Mouse (Mus musculus) embryonic facial prominence, embryonic 10.5 days (tissue): ENCODE results near the gene Krt90. TPM values are rescaled to one million over a fixed set of nuclear protein-coding genes. Genes with fewer than 3 reads are reported as not detected.

ENCODE experiments used
- DNase-seq: peaks from one replicate; pipeline ENCODE4 v3.0.0-alpha.2; 2017; ENCODE audit warnings: low spot score
- H3K27ac ChIP-seq: fragments of 300-500 bp; sonication (generic); replicated peaks from 2 replicates; pipeline ENCODE4 v1.5.1; 2016; ENCODE audit warnings: mild to moderate bottlenecking
- H3K27me3 ChIP-seq: fragments of 300-500 bp; sonication (generic); replicated peaks from 2 replicates; pipeline ENCODE4 v1.6.1; 2016; ENCODE audit warnings: low read depth, mild to moderate bottlenecking; ENCODE audit not compliant: poor library complexity, severe bottlenecking
- H3K36me3 ChIP-seq: fragments of 300-500 bp; sonication (generic); replicated peaks from 2 replicates; pipeline ENCODE4 v1.6.1; 2016; ENCODE audit warnings: mild to moderate bottlenecking, moderate library complexity
- H3K4me1 ChIP-seq: fragments of 300-500 bp; sonication (generic); 2 replicates; pipeline ENCODE4 v1.6.1; 2016
- H3K4me3 ChIP-seq: fragments of 300-500 bp; sonication (generic); 2 replicates; pipeline ENCODE4 v1.5.1; 2016; ENCODE audit warnings: mild to moderate bottlenecking, moderate library complexity
- H3K9me3 ChIP-seq: fragments of 300-500 bp; sonication (generic); 2 replicates; pipeline ENCODE4 v1.6.1; 2016; ENCODE audit warnings: mild to moderate bottlenecking
- WGBS: fragments of 180-500 bp; shearing (Covaris S2); methylation state at CpG from one replicate; pipeline ENCODE4 v1.1.7; 2016; 5-methylcytosine and 5-hydroxymethylcytosine counted together
- polyA plus RNA-seq: library from polyadenylated mRNA; unstranded; fragments of >200 nt; fragmentation: Nextera tagmentation; extraction: Ambion mirVana; gene quantifications from 2 replicates; pipeline ENCODE4 v1.2.1, GENCODE M21; 2016

Krt90 gene
- polyA plus RNA-seq: 0.24 and 0.50 TPM in 2 replicates

GRCm38 (mm10) chr15:101562850-101563249 lies at the start of gene Krt90:
TSS of gene Krt90 (minus strand) at chr15:101562950.
- H3K27ac ChIP-seq: no peak within 1 kb of the TSS
- H3K4me1 ChIP-seq: peaks cover 16% of the 10 kb centered on the region
- DNase-seq: no peak
- WGBS: 73% methylated on average over 5 of the region's 5 CpGs
- no peaks in the 10 kb centered on the region for H3K36me3 ChIP-seq
- H3K27me3 ChIP-seq: peaks cover 13% of the 10 kb centered on the region; the same call in 1 of the 2 replicates
- H3K9me3 ChIP-seq: no peaks in the 10 kb centered on the region
- no peak within 1 kb of the TSS for H3K4me3 ChIP-seq

GRCm38 (mm10) chr15:101599123-101599522 lies 36.4 kb upstream of the Krt90 start:
- Histone ChIP-seq H3K4me1 (no peaks in the 10 kb centered on the region), H3K36me3 (no peaks in the 10 kb centered on the region), H3K27ac (no peak overlapping the region), H3K27me3 (no peaks in the 10 kb centered on the region), H3K4me3 (no peak overlapping the region), H3K9me3 (0 out of 2 replicates have a peak, but pooled peaks cover 4% of the 10 kb centered on the region)
- no peak for DNase-seq
- WGBS: 71% methylated on average over 6 of the region's 6 CpGs

DNA sequence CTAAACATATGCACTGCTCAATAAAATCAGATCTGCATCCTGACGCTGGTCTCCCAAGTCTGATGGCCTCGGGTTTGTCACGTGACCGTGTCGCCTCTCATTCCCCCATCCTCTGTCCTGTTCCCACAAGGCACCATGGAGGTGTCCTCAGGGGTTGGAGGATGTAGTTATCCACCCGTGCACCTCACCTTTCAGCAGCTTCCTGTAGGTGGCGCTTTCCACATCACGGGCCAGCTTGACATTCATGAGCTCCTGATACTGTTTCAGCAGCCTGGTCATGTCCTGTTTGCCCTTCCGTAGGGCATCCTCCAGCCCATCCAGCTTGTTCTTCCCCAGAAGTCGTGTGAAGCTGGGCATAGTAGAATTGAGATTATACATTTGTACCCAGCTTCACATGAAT lies 25.5 kb upstream of the Krt90 start:
- DNase-seq: peak; percentile 8
- H3K4me1 ChIP-seq: no peaks in the 10 kb centered on the region
- no peak overlapping the region for H3K27ac ChIP-seq
- no peaks in the 10 kb centered on the region for H3K36me3 ChIP-seq
- H3K4me3 ChIP-seq: no peak overlapping the region
- 79% methylated on average over 10 of the region's 10 CpGs for WGBS
- no peaks in the 10 kb centered on the region for H3K27me3 ChIP-seq
- H3K9me3 ChIP-seq: no peaks in the 10 kb centered on the region

- H3K27me3 ChIP-seq: no peaks in the 10 kb centered on the region
- no peak overlapping the region for H3K4me3 ChIP-seq
- no peak overlapping the region for H3K27ac ChIP-seq
- H3K9me3 ChIP-seq: no peaks in the 10 kb centered on the region
- no peaks in the 10 kb centered on the region for H3K36me3 ChIP-seq
- H3K4me1 ChIP-seq: no peaks in the 10 kb centered on the region
- 68% methylated on average over 2 of the region's 2 CpGs for WGBS
- no peak for DNase-seq
Measured at GRCm38 (mm10) chr15:101584456-101584855, 21.7 kb upstream of the Krt90 start.

- H3K27ac ChIP-seq: no peak overlapping the region
- WGBS: 81% methylated on average over 8 of the region's 8 CpGs
- DNase-seq: no peak
- H3K36me3 ChIP-seq: no peaks in the 10 kb centered on the region
- no peaks in the 10 kb centered on the region for H3K27me3 ChIP-seq
- no peaks in the 10 kb centered on the region for H3K9me3 ChIP-seq
- no peaks in the 10 kb centered on the region for H3K4me1 ChIP-seq
- no peak overlapping the region for H3K4me3 ChIP-seq
Measured at GRCm38 (mm10) chr15:101583211-101583965, 20.6 kb upstream of the Krt90 start.

GRCm38 (mm10) chr15:101581701-101582100 lies 19.0 kb upstream of the Krt90 start:
- WGBS: 77% methylated on average over 3 of the region's 3 CpGs
- Histone ChIP-seq H3K36me3 (no peaks in the 10 kb centered on the region), H3K27ac (no peak overlapping the region), H3K27me3 (no peaks in the 10 kb centered on the region), H3K4me3 (no peak overlapping the region), H3K9me3 (no peaks in the 10 kb centered on the region), H3K4me1 (no peaks in the 10 kb centered on the region)
- no peak for DNase-seq

DNA sequence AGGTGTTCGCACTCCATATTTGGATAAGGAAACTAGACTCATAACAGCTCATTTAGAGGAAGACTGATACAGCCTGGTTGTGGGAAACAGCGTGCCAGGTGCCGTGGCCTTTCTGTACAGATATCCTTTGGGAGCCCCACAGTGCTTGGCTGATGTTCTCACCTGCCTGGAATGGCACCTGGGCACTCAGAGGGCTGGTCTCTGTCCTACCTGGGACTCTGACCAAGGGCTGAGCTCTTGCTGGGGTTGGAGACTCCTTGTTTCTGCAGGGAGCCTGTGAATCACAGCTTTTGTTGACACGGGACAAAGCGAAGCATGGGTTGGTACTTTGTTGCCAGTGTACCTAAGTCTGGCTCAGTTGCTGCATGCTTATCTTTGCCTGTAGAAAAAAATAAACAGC lies 12.8 kb upstream of the Krt90 start:
- Histone ChIP-seq H3K27me3 (no peaks in the 10 kb centered on the region), H3K36me3 (no peaks in the 10 kb centered on the region), H3K27ac (no peak overlapping the region), H3K4me1 (peaks cover 13% of the 10 kb centered on the region), H3K9me3 (no peaks in the 10 kb centered on the region), H3K4me3 (no peak overlapping the region)
- DNase-seq: no peak
- 86% methylated on average over 5 of the region's 5 CpGs for WGBS

- Histone ChIP-seq H3K9me3 (no peaks in the 10 kb centered on the region), H3K27ac (no peak within 1 kb of the TSS), H3K4me3 (no peak within 1 kb of the TSS), H3K4me1 (peaks cover 16% of the 10 kb centered on the region), H3K27me3 (no peaks in the 10 kb centered on the region), H3K36me3 (no peaks in the 10 kb centered on the region)
- peak; percentile 22 for DNase-seq
- 64% methylated on average over 15 of the region's 15 CpGs for WGBS
Measured at GRCm38 (mm10) chr15:101573796-101574345, 11.1 kb upstream of the Krt90 start, which contains the start of gene Krt75. TSS of gene Krt75 (minus strand) at chr15:101573904.

- H3K27me3 ChIP-seq: peaks cover 4% of the 10 kb centered on the region; the same call in 1 of the 2 replicates
- DNase-seq: peak; percentile 18
- no peaks in the 10 kb centered on the region for H3K9me3 ChIP-seq
- H3K4me1 ChIP-seq: peaks cover 13% of the 10 kb centered on the region; the same call in 1 of the 2 replicates
- no peak overlapping the region for H3K27ac ChIP-seq
- 47% methylated on average over 7 of the region's 7 CpGs for WGBS
- H3K36me3 ChIP-seq: no peaks in the 10 kb centered on the region
- no peak overlapping the region for H3K4me3 ChIP-seq
Measured at GRCm38 (mm10) chr15:101567780-101568179, 5.0 kb upstream of the Krt90 start.

GRCm38 (mm10) chr15:101558034-101558646 lies 4.6 kb downstream of the Krt90 start:
- H3K4me3 ChIP-seq: no peak overlapping the region
- WGBS: 16% methylated on average over 7 of the region's 7 CpGs
- peaks cover 30% of the 10 kb centered on the region for H3K27me3 ChIP-seq
- peaks cover 16% of the 10 kb centered on the region for H3K4me1 ChIP-seq
- H3K9me3 ChIP-seq: no peaks in the 10 kb centered on the region
- DNase-seq: peak; percentile 45
- H3K27ac ChIP-seq: no peak overlapping the region; the same call in 1 of the 2 replicates
- H3K36me3 ChIP-seq: no peaks in the 10 kb centered on the region

- no peaks in the 10 kb centered on the region for H3K36me3 ChIP-seq
- H3K4me3 ChIP-seq: peak overlapping the region; percentile 41
- H3K4me1 ChIP-seq: peaks cover 21% of the 10 kb centered on the region
- WGBS: under 1% methylated on average over 11 of the region's 11 CpGs
- 0 out of 2 replicates have a peak overlapping the region, but pooled peaks have one; percentile 14 for H3K27ac ChIP-seq
- no peaks in the 10 kb centered on the region for H3K9me3 ChIP-seq
- DNase-seq: peak; percentile 65
- H3K27me3 ChIP-seq: peaks cover 52% of the 10 kb centered on the region
Measured at GRCm38 (mm10) chr15:101553169-101553568, 9.6 kb downstream of the Krt90 start.

DNA sequence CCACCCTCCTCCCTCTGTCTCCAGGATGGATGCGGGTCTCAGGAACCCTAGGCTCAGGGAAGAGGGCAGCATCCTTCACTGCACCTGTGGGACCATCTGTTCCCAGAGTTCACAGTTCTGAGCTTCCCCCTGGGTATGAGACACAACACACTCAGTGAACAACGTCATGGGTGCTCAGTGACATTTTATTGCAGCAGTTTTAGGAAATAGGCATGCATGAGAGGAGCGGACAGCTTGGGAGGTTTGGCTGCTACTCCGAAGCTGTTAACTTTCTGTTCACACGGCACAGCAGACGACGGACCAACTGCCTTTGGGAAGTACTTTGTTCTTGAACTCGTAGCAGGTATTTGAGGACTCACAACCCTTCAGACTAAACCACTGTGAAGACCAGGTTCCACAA lies 10.6 kb downstream of the Krt90 start:
- DNase-seq: no peak
- H3K9me3 ChIP-seq: no peaks in the 10 kb centered on the region
- H3K36me3 ChIP-seq: no peaks in the 10 kb centered on the region
- no peak overlapping the region for H3K27ac ChIP-seq
- WGBS: 84% methylated on average over 8 of the region's 8 CpGs
- peaks cover 52% of the 10 kb centered on the region for H3K27me3 ChIP-seq
- H3K4me3 ChIP-seq: no peak overlapping the region
- peaks cover 11% of the 10 kb centered on the region for H3K4me1 ChIP-seq
